Mouse (Mus musculus) CH12F3 (cell line): ENCODE data around the gene Zfp740.

Source experiments
- in situ Hi-C: fragments of 300-500 bp; cut with MboI; formaldehyde crosslinking; loops from 2 replicates; pipeline ENCODE4 v1.14.3; 2020; ENCODE audit warnings: low sequenced_read_pairs

The Zfp740 gene

DNA sequence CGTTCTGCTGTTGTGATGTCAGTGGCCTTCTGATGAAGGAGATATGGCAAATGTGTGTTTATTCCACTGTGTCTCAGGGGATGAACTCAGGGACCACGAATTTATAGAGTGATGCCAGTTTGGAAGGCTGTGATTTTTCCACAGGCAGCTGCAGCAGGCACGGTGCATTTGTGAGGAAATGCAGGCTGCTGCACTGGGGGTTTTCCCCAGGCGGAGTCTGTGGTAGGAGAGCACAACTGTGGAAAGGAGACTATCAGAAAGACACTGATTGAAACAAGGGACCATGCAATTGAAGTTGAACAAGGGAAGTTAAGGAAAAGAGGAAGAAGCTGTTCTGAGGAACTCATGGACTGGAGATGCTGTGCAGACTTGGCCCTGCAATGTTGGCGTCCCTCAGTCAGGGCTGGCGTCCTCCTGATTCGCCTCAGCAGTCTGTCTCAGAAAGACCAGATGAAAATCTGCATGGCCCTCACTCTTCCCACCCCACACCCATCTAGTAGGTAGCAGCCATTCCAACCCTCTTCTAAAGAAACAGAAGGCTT, 10.7 kb upstream of the Zfp740 start:
- in situ Hi-C loops = no loop called here

DNA sequence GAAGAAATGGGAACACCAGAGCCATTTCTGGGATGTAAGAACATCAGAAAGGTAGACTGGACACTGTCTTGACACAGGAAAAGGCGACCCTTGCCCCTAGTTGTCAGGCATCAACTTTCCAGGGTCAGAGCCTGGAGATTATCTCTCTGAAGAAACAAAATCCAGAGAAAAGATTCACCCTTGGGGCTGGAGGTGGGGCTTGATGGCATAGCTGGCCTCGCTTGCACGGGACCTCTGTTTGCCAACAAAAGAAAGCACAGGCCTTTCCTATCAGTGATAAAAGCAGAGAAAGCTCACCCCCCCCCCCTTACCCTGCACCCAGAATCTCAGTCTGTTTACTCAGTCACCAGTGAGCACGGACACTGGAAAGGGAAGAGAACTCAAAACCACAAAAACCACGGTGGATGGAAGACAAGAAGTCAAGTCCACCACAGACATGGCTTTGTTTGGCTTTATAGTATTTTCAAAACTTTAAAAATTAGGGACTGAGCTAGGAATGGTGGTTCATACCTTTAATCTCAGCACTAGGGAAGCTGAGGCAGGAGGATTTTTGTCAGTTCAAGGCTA, 10.1 kb upstream of the Zfp740 start:
- in situ Hi-C loops = no loop called here

DNA sequence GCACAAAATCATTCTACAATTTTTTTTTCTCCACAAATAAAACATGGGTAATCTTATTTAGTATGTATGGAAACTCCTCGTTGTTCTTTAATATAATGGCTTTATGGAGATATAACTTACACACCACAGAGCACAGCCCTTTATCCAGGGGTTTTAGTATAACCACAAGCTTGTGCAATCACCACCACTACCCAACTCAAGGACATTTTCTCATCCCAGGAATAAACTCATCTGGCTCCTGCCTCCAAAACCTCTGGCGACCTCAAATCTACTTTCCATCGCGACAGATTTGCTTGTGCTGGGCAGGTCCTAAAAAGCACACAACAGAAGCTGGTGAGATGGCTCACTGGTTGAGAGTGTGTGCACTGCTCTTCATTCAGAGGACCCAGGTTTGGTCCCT, 9.4 kb upstream of the Zfp740 start:
- in situ Hi-C loops = no loop called here

DNA sequence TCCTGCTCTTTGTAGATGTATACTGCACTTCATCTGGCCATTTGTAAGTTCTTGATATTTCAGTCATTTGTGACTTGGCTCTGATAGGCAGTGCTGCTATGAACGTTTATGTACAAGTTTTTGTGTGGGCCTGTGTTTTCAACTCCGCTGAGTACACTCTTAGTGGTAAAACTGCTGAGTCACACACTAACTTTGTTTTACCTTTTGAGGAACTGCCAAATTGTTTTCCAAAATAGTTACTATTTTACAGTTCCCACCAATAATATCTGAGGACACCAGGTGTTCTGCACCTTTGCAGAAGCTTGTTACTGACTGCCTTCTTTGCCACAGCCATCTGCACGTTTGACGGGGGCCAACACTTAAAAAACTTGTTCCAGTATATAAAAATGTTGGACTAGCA, 8.6 kb upstream of the Zfp740 start:
- in situ Hi-C loops = no loop called here

DNA sequence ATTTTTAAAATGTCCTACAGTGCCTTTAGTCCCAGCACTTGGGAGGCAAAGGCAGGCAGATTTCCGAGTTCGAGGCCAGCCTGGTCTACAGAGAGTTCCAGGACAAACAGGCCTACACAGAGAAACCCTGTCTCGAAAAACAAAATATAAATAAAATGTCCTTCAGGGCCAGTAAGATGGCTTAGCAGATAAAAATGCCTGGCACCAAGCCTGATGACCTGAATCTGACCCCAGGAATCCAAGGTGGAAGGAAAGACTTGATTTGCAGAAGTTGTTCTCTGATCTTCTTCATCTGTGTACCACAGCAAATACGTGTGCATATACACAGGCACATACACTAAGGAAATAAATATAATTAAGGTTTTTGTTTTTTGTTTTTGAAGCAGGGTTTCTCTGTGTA, 7.7 kb upstream of the Zfp740 start:
- in situ Hi-C loops = no loop called here

DNA sequence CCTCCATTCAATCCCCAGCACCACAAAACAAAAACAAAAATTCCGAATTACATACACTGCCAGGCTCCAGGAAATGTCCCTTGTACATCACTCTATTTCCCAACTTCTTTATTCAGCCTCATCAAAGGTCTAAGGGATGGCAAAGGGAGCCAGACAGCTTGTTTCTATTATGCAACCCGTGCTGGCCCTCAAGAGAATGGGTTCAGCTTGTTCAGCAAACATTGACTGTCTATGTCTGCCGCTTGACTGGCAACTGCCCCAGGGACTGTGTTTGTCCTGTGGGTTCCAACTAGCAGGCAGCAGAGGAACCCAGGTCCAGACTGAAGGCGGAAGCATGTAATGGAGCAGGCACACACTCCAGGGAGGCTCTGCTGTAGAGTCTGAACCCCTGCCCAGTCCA, 4.2 kb upstream of the Zfp740 start:
- in situ Hi-C loops = no loop called here

DNA sequence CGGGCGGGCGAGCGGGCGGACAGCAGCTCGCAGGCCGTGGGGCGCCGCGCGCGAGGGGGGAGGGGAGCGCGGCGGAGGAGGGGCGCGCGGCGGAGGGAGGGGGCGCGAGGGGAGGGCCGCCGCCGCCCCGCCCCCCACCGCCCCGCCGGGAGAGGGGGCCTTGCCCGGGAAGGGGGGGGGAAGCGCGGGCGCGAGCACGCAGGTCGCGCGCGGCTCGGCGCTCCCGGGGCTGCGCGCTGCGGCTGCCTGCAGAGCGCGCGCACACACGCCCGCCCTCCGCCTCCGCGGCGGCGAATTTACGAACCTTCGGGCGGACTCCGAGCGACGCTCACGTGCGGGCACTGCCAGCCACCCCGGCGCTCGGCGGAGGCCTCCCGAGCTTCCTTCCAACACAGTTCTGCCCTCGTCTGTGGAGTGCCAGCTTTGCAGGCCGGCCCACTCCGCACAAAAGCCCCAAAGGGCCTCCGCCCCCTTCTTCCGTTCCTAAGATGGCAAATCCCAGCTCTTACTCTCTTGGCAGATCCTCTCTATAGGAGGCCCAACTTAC, 859 bp downstream of the Zfp740 start:
- in situ Hi-C loops = no loop called here

DNA sequence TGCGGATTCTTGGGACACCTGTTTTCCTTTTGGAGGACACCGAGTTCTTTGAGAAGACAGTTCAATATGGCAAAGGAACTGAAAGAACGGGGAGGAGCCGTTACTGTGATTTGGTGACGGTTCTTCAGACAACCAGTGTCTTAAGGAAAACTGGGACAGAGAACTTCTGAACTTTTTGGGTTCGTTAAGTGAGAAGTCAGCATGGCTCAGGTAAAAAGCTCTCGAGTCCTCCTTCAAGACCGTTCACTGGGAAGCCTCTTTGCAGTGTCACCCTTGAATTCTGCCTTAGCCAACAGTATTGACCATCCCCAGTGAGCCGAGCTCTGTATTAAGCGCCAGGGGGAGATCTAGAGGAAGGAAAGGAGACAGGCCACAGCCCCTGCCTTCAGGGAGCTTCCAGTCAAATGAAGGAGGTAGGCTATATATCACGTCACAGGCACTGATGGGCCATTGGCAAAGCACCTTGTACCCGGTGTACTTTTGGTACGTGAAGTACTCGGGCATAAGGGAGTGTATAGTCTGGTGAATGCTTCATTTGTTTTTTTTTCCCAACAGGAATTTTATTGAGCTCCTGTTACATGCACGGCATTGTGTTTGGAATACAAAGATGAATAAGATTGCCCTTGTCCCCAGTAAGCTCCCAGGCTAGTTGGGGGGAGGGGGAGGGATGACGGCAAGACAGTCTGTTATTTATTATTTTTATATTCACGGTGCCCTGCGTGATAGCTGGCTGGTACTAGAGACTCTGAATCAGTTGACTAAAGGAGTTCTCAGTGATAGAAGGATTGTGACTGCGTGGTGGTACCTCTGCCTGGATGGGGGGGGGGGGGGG, 1.8 kb downstream of the Zfp740 start, which contains the start of gene Csad:
TSS of gene Csad (minus strand) at position 51 of the 832 bp plus-strand sequence.
- in situ Hi-C loops = no loop called here

DNA sequence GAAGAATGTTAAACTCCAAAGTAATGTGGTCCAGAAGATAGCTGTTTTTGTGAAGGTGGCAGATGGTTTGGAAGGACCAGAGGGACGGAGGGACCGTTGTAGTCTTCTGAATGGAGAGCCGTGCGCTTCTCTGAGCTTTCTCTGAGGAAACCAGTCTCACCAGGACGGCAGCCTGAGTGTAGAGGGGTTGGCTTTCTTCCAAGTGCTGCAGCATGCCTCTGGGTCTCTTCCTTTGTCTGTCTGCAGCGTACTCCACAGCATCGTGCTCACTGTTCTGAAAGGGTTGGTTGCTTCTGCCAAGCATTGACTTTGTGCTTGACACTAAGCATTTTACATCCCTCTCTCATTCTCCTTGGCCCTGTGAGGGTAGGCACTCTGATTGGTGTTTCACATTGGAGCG, 2.7 kb downstream of the Zfp740 start:
- in situ Hi-C loops = no loop called here

DNA sequence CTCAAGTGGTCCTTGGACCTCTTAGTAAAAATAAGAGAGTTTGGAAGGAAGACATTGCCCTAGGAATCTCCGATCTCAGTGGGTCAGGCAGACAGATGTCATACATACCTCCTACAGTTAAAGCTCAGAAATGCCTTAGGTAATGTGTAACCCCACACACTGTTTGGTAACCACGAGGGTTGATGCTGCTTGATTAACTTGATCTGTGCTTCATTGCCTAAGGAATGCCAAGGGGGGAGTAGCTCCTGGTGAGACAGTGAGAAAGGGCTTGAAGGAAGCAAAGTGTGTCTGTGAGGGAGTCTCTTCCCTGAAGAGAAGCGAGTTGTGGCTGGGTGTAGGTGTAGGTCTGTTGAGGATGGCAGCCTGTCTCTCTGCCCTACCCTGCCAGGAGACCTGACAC, 4.3 kb downstream of the Zfp740 start:
- in situ Hi-C loops = no loop called here

DNA sequence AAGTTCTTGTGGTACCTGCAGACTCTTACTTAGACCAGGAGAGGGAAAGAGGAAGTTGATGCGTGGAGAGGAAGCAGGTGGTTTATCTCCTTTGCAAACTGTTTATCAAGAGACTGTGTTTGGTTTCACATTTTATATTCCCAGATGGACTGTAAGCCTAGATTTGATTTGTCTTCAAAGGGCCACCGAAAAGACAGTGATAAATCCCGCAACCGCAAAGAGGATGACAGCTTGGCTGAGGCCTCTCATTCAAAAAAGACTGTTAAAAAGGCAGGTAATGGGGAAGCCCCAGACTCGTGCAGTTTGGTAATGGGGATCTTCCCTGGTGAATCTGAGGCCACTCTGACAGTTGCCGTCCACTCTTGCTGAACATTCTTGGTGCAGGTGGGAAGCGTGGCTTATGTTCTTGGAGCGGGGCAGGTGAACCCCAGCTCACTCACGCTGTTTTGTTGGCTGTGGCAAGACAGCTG, 5.1 kb downstream of the Zfp740 start:
- in situ Hi-C loops = no loop called here

DNA sequence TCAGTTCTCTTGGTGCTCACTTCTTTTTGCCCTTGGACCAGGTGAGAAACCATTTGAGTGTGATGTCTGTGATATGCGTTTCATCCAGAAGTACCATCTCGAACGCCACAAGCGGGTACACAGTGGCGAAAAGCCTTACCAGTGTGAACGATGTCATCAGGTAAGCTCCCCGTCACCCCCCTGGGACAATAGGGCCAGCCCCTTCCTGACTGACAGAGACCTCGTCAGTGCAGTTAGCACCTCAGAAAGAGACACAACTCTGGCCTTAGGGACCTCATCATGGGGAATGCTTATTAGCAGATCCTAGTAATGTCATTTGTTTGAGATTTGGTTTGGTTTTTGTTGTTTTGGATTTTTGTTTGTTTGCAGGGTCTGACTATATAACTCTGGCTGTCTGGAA, 6.1 kb downstream of the Zfp740 start:
- in situ Hi-C loops = no loop called here

DNA sequence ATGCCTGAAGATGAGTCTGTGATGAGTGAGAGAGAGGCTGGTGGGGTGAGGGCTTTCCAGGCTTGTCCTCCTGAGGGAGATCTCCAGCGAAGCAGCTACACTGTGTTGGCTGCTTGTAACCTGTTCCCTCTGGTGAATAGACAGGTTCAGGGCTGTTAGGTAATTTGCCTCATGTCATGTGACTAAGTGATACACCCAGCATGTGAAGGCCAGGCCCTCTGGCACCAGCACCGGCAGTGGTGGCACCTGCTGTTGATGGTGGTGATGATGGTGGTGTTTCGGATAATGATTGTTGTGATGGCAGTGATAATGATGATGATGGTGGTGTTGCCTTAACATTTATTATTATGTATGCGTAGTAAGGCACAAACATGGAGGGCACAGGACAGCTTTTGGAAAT, 7.8 kb downstream of the Zfp740 start:
- in situ Hi-C loops = no loop called here

DNA sequence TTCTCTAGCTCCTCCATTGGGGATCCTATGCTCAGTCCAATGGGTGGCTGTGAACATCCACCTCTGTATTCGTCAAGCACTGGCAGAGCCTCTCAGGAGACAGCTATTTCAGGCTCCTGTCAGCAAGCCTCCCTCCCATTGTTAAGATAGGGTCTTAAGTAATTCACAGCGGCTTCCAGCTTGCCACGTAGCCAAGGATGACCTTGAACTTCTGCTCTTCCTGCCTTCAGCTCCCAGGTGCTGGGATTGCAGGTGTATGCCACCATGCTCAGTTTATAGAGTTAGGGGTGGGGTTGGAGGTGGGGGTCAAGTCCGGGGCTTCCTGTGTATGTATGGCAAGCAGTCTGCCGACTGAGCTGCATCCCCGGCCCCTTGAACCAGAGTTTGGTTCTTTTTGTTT, 8.8 kb downstream of the Zfp740 start:
- in situ Hi-C loops = no loop called here

DNA sequence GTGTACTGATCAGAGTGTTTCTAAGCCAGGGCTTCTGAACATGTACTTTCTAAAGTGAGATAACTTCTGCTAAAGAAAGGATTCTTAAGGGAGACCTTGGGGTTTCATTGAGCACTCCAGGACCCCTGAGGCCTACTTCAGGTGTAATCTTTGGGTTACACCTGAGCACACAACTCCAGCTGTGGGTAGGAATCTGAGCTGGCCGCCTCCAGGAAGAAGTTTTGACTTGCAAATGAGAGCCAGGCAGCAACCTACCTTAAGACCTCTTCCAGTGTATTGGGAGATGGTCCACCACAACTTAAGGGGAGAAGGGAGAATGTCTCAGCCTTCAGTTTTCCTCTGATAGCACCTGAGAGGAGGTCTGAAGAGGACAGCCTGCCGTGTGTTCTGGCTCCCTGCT, 11.1 kb downstream of the Zfp740 start:
- in situ Hi-C loops = no loop called here

DNA sequence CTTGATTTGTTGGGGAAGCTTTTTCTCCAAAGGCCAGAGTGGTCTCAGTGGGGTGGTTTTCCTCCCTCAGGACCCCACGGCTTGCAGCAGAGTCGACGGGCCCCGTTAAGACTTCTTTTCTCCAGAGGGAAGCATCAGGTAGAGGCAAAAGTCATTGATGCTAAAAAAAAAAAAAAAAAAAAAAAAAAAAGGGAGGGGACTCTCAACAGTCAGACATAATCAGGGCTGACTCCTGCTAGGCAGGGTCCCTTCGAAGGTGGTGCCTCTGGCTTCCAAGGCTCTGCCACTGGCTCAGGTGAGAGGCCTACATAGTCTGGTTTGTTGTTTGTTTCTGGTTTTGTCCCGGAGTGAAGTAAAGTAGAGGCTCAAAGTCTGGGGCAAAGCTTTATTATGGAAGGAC, 12.6 kb downstream of the Zfp740 start:
- in situ Hi-C loops = no loop called here

DNA sequence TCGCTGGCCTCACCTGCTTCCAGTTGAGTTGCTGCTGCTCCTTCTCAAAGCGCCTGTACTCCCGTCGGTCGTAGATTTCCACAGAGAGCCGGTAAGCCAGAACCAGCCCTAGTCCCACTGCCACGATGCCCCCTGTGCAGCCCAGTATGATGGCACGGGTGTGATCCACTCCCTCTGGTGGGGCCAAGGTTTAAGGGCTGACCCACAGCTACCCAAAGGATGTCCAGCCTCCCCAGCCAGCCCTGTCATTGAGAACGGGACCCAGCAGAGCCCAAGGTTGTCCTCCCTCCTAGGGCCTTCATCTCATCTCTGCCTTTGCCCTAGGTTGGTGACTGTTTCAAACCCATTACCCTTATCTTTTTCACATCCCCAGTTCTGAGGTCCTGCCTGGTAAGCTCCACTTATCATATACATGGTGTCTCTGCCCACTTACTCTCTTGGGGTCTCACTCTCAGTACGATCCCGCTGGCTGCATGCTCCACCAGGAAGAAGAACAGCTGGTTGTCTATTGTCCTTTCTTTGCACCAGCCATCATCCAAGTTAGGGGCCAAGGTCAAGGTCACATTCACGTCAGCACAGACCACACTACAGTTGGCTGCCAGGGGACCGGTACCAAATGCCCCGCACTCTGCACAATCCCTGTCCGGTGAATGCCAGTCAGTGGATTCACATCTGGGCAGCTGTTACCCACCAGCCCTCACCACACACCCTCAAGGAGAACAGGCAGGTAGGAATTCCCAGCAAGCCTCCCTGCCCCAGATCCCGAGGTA, 13.6 kb downstream of the Zfp740 start:
- in situ Hi-C loops = no loop called here

DNA sequence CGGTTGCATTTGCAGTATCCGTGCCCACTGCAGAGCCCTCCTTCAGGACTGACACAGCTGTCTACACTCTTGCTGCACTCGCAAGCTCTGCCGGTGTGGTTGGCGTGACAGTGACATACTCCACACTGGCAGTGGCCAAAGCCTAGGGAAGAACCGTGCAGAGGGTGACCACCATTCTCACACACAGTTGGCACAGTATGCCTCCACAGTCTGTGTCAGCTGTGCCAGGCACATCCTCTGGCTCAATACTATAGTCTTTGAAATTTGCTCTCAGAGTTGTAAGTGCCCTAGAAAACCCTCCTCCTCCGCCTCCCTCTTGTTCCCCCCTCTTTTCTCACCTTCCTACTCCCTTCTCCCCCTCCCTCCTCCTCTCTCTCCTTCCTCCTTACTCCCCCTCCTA, 14.3 kb downstream of the Zfp740 start:
- in situ Hi-C loops = no loop called here

DNA sequence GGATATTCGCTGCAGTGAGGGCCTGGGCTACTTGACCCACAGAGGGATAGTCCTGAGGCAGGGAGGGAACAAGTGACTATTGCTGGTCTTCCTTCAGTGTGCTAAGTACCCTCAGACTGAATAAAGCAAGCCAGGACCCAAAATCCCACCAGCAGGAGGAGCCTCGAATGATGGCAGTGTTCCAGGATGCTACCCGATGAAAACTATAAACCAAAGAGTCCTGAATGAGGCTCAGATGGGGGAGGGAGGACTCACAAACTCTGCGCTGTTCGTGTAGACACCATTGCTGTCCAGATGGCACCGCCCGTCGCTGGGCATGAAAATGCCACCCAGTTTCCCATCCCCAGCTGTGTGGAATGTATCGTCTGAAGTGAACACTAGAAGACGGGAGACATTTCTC, 19.3 kb downstream of the Zfp740 start:
- in situ Hi-C loops = no loop called here

DNA sequence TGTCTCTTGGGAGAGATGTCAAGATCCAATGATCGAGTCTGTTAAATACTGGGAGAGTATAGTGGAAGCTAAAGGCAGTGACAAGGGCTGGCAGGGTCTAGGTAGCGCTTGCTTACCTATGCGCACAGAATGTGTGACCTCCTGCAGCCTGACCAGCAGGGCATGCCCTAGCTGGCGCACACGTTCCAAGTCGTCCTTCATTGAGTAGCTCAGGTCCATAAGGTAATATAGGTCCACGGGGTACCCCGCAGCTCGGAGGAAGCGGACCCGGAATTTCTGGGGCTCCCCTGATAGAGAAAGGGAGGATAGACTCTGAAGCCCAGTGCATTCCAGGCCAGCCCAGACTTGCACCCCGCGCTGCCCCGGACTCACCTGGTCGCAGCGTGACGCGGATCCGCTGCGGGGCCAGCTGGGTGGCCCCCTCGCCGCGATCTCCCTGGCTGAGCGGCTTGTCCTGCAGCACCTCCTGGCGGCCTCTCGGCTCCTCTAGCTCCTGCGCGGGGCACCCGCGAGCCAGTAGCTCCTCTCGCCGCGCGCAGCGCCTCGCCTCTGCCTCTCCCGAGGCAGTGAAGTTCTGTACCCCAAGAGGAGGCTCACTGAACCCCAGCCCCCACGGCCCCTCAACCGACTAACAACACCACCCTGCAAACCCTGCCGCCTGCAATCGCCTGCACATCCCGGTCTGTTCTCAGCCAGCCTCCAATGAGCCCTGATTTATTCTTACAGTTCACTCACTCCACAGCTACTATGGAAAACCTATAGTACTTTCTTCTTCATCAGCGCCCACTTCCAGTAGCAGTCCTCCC, 21.3 kb downstream of the Zfp740 start:
- in situ Hi-C loops = no loop called here
